ENCODE assay signal across 13 mouse cellular contexts in the genomic region with DNA sequence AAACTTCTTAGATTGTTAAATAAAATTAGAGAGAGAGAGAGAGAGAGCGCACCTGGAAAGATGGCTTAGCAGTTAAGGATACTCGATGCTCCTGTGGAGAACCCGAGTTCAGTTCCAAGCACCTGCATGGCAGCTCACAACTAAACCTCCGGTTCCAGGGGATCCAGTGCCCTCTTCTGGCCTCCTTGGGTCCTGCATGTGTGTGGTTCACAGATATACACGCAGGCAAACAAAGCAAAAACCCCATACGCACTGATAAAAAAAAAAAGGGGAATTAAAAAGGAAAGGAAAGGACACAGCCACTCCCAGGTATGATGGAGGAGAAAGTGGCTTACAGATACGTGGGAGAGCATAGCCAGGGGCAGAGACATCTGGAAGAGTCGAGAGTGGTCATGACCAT. TPM values are rescaled to one million over a fixed set of nuclear protein-coding genes. Genes with fewer than 3 reads are reported as not detected.
DNase-seq lines count a peak whose midpoint lies in the region; ATAC-seq and TF ChIP-seq lines count a peak whose summit lies in the region.
"Had no signal": no experiment of that assay in that cellular context is flagged by ENCODE, and none has a peak within 500 bp of the region (broad histone marks: within the 10 kb centered on the region; RNA-seq: fewer than 3 reads in every experiment).

No protein-coding gene starts in this region.

- no peak for ATAC-seq in midbrain, postnatal 0 days (ENCODE audit: low FRiP score)
- no peak for ATAC-seq in midbrain, embryonic 16.5 days

- H3K4me2 ChIP-seq in midbrain, postnatal 0 days (ENCODE audit: low read depth, low read length, poor library complexity, severe bottlenecking): no peak overlapping the region
- H3K4me2 ChIP-seq in midbrain, embryonic 16.5 days (ENCODE audit: low read length): no peak overlapping the region
- H3K4me2 ChIP-seq: embryonic facial prominence, embryonic 15.5 days; limb, embryonic 12.5 days had no signal

- TF ChIP-seq EP300 in heart, adult 2 months (IDR thresholded peaks at IDR 0.05; ENCODE audit: insufficient read depth, low read depth, low read length): no peak

- intact Hi-C loops in heart, adult 2 months (cut with DNase I): no loop called here
- intact Hi-C loops in gastrocnemius, postnatal 14 days (cut with DNase I; ENCODE audit: low total_unique reads): no loop called here

- no peaks in the 10 kb centered on the region for H3K27me3 ChIP-seq in heart, adult 2 months (ENCODE audit: control insufficient read depth, insufficient read depth, low read length)
- H3K27me3 ChIP-seq in midbrain, postnatal 0 days (ENCODE audit: insufficient read depth, low read length): no peaks in the 10 kb centered on the region
- no peaks in the 10 kb centered on the region for H3K27me3 ChIP-seq in midbrain, embryonic 16.5 days (ENCODE audit: control insufficient read depth, insufficient read depth, low read depth, low read length)
- H3K27me3 ChIP-seq in embryonic facial prominence, embryonic 10.5 days (replicated peaks; ENCODE audit: low read depth, poor library complexity, severe bottlenecking): no peaks in the 10 kb centered on the region
- H3K27me3 ChIP-seq: embryonic facial prominence, embryonic 15.5 days; limb, embryonic 12.5 days had no signal

- H3K36me3 ChIP-seq in heart, adult 2 months (ENCODE audit: control insufficient read depth, insufficient read depth, low read length): peaks cover 2% of the 10 kb centered on the region; the same call in 1 of the 2 replicates
- H3K36me3 ChIP-seq in midbrain, postnatal 0 days (ENCODE audit: insufficient read depth, low read length): no peaks in the 10 kb centered on the region
- H3K36me3 ChIP-seq in midbrain, embryonic 16.5 days (ENCODE audit: control insufficient read depth, insufficient read depth, low read length): no peaks in the 10 kb centered on the region
- no peaks in the 10 kb centered on the region for H3K36me3 ChIP-seq in embryonic facial prominence, embryonic 10.5 days (replicated peaks)
- H3K36me3 ChIP-seq: limb, embryonic 12.5 days had no signal

- H3K9ac ChIP-seq in heart, adult 2 months (ENCODE audit: low read depth, low read length): no peak overlapping the region
- no peak overlapping the region for H3K9ac ChIP-seq in midbrain, postnatal 0 days (replicated peaks; ENCODE audit: low read length, poor library complexity, severe bottlenecking)
- H3K9ac ChIP-seq in midbrain, embryonic 16.5 days (ENCODE audit: low read depth, low read length): no peak overlapping the region
- H3K9ac ChIP-seq: embryonic facial prominence, embryonic 15.5 days; limb, embryonic 12.5 days had no signal

- H3K4me1 ChIP-seq in heart, adult 2 months (ENCODE audit: control insufficient read depth, insufficient read depth, low read length): 0 out of 2 replicates have a peak, but pooled peaks cover 1% of the 10 kb centered on the region
- H3K4me1 ChIP-seq in midbrain, postnatal 0 days (ENCODE audit: insufficient read depth, low read length): no peaks in the 10 kb centered on the region
- no peaks in the 10 kb centered on the region for H3K4me1 ChIP-seq in midbrain, embryonic 16.5 days (ENCODE audit: control insufficient read depth, insufficient read depth, low read length)
- peaks cover 9% of the 10 kb centered on the region for H3K4me1 ChIP-seq in olfactory bulb, adult 2 months (ENCODE audit: control insufficient read depth, insufficient read depth, low read length)
- peaks cover 20% of the 10 kb centered on the region for H3K4me1 ChIP-seq in embryonic facial prominence, embryonic 10.5 days

- no peaks in the 10 kb centered on the region for H3K9me3 ChIP-seq in midbrain, postnatal 0 days (ENCODE audit: low read length)
- H3K9me3 ChIP-seq in midbrain, embryonic 16.5 days (replicated peaks; ENCODE audit: control insufficient read depth, low read length, poor library complexity, severe bottlenecking): no peaks in the 10 kb centered on the region
- no peaks in the 10 kb centered on the region for H3K9me3 ChIP-seq in embryonic facial prominence, embryonic 10.5 days
- H3K9me3 ChIP-seq: embryonic facial prominence, embryonic 15.5 days; G1E; limb, embryonic 12.5 days had no signal

- no peak overlapping the region for H3K4me3 ChIP-seq in heart, adult 2 months
- H3K4me3 ChIP-seq in midbrain, postnatal 0 days (ENCODE audit: low read depth, low read length): no peak overlapping the region
- H3K4me3 ChIP-seq in midbrain, embryonic 16.5 days (ENCODE audit: low read depth, low read length): no peak overlapping the region
- H3K4me3 ChIP-seq in olfactory bulb, adult 2 months (ENCODE audit: insufficient read depth, low read depth, low read length): no peak overlapping the region
- no peak overlapping the region for H3K4me3 ChIP-seq in embryonic facial prominence, embryonic 10.5 days
- H3K4me3 ChIP-seq: embryonic facial prominence, embryonic 15.5 days; limb, embryonic 12.5 days had no signal

- DNase-seq in heart, adult 2 months: no peak
- no peak for DNase-seq in heart, adult 8-10 months (ENCODE audit: low spot score)
- DNase-seq in midbrain, postnatal 0 days (ENCODE audit: low spot score): no peak
- peak; percentile 79 for DNase-seq in R1 (ENCODE audit: low read depth, low spot score)
- no peak for DNase-seq in embryonic facial prominence, embryonic 10.5 days (ENCODE audit: low spot score)
- no peak for DNase-seq in gastrocnemius, postnatal 14 days
- DNase-seq: adrenal gland, adult 2 months; cerebellum, adult 11-12 months had no signal

- no peak overlapping the region for H3K27ac ChIP-seq in heart, adult 2 months
- no peak overlapping the region for H3K27ac ChIP-seq in midbrain, postnatal 0 days (ENCODE audit: low read depth, low read length)
- H3K27ac ChIP-seq in midbrain, embryonic 16.5 days (ENCODE audit: low read length): no peak overlapping the region
- no peak overlapping the region for H3K27ac ChIP-seq in olfactory bulb, adult 2 months (ENCODE audit: insufficient read depth, low read depth, low read length)
- H3K27ac ChIP-seq in embryonic facial prominence, embryonic 10.5 days (replicated peaks): no peak overlapping the region
- H3K27ac ChIP-seq: embryonic facial prominence, embryonic 15.5 days; limb, embryonic 12.5 days had no signal

- TF ChIP-seq CTCF in heart, adult 2 months (IDR thresholded peaks at IDR 0.05): peak; percentile 38
- peak; percentile 28; the same call in 1 of the 2 replicates for TF ChIP-seq CTCF in midbrain, postnatal 0 days (IDR thresholded peaks at IDR 0.05)
- 0 out of 2 replicates have a peak, but pooled peaks have one; percentile 17 for TF ChIP-seq CTCF in olfactory bulb, adult 2 months (IDR thresholded peaks at IDR 0.05; ENCODE audit: insufficient read depth, low read depth, low read length)

- peaks cover 6% of the 10 kb centered on the region; the same call in 1 of the 2 replicates for H3K79me2 ChIP-seq in heart, adult 2 months (replicated peaks; ENCODE audit: control insufficient read depth, insufficient read depth, low read length)

- TF ChIP-seq POLR2A in heart, adult 2 months (IDR thresholded peaks at IDR 0.05; ENCODE audit: insufficient read depth, low read depth, low read length): no peak
- TF ChIP-seq POLR2A in olfactory bulb, adult 2 months (IDR thresholded peaks at IDR 0.05; ENCODE audit: insufficient read depth, low read depth, low read length): no peak

- 78% methylated on average over 8 of the region's 8 CpGs for WGBS in heart, adult 2 months
- 77% methylated on average over 8 of the region's 8 CpGs for WGBS in midbrain, postnatal 0 days
- 71% methylated on average over 8 of the region's 8 CpGs for WGBS in midbrain, embryonic 16.5 days
- 83% methylated on average over 8 of the region's 8 CpGs for WGBS in olfactory bulb, adult 2 months
- WGBS in embryonic facial prominence, embryonic 10.5 days: 72% methylated on average over 8 of the region's 8 CpGs

RNA-seq across cellular contexts. Expression of gene Fam234a, which starts 11.2 kb away (rescaled TPM):
- 100 to 1,000 TPM; 113 to 128 TPM for total RNA-seq in heart, adult 2 months (2021)
- 93.1 and 118 TPM in 2 replicates for polyA plus RNA-seq in heart, adult 2 months (2012; rRNA removed)
- total RNA-seq in heart, adult 8-10 months (2022): 100 to 1,000 TPM; 118 to 143 (median 133) TPM
- total RNA-seq in midbrain, postnatal 0 days (2014; rRNA removed): 24.6 and 31.5 TPM in 2 replicates
- polyA plus RNA-seq in midbrain, postnatal 0 days (2015; fragmentation: Nextera tagmentation; extraction: Ambion mirVana): 32.4 and 33.8 TPM in 2 replicates
- 30.3 and 32.6 TPM in 2 replicates for polyA plus RNA-seq in midbrain, embryonic 16.5 days (2015; fragmentation: Nextera tagmentation; extraction: Ambion mirVana)
- not detected in 2 replicates for polyA plus RNA-seq in olfactory bulb, adult 2 months (2012; ENCODE audit: insufficient read depth, insufficient read length, low replicate concordance, missing spikeins)
- polyA plus RNA-seq in embryonic facial prominence, embryonic 10.5 days (2016; fragmentation: Nextera tagmentation; extraction: Ambion mirVana): 26.8 and 27.6 TPM in 2 replicates
- 10 to 100 TPM; 47.8 to 62.8 TPM for total RNA-seq in gastrocnemius, postnatal 14 days (2021)

RNA-seq across cellular contexts. Expression of gene Luc7l, which starts 19.8 kb away (rescaled TPM):
- total RNA-seq in heart, adult 2 months (2021): 10 to 100 TPM; 13.2 to 16.3 TPM
- polyA plus RNA-seq in heart, adult 2 months (2012; rRNA removed): 13.6 and 22.9 TPM in 2 replicates
- 10 to 100 TPM in 3 of 4 experiments, 1 to 10 TPM in 1; 10.0 to 16.5 (median 13.8) TPM for total RNA-seq in heart, adult 8-10 months (2022)
- 90.6 and 110 TPM in 2 replicates for total RNA-seq in midbrain, postnatal 0 days (2014; rRNA removed)
- polyA plus RNA-seq in midbrain, postnatal 0 days (2015; fragmentation: Nextera tagmentation; extraction: Ambion mirVana): 82.3 and 95.2 TPM in 2 replicates
- 114 and 124 TPM in 2 replicates for polyA plus RNA-seq in midbrain, embryonic 16.5 days (2015; fragmentation: Nextera tagmentation; extraction: Ambion mirVana)
- not detected in 2 replicates for polyA plus RNA-seq in olfactory bulb, adult 2 months (2012; ENCODE audit: insufficient read depth, insufficient read length, low replicate concordance, missing spikeins)
- polyA plus RNA-seq in embryonic facial prominence, embryonic 10.5 days (2016; fragmentation: Nextera tagmentation; extraction: Ambion mirVana): 135 and 138 TPM in 2 replicates
- total RNA-seq in gastrocnemius, postnatal 14 days (2021): 10 to 100 TPM; 14.0 to 15.4 TPM

RNA-seq across cellular contexts. Expression of gene Arhgdig, which starts 25.3 kb away (rescaled TPM):
- total RNA-seq in heart, adult 2 months (2021): under 1 TPM; 0.36 to 0.47 TPM
- 1.00 and 1.5 TPM in 2 replicates for polyA plus RNA-seq in heart, adult 2 months (2012; rRNA removed)
- total RNA-seq in heart, adult 8-10 months (2022): under 1 TPM; 0.26 to 0.94 (median 0.76) TPM
- 223 and 246 TPM in 2 replicates for total RNA-seq in midbrain, postnatal 0 days (2014; rRNA removed)
- 342 and 387 TPM in 2 replicates for polyA plus RNA-seq in midbrain, postnatal 0 days (2015; fragmentation: Nextera tagmentation; extraction: Ambion mirVana)
- polyA plus RNA-seq in midbrain, embryonic 16.5 days (2015; fragmentation: Nextera tagmentation; extraction: Ambion mirVana): 131 and 182 TPM in 2 replicates
- not detected in 2 replicates for polyA plus RNA-seq in olfactory bulb, adult 2 months (2012; ENCODE audit: insufficient read depth, insufficient read length, low replicate concordance, missing spikeins)
- 8.5 and 13.4 TPM in 2 replicates for polyA plus RNA-seq in embryonic facial prominence, embryonic 10.5 days (2016; fragmentation: Nextera tagmentation; extraction: Ambion mirVana)
- 1 to 10 TPM; 2.2 to 5.1 TPM for total RNA-seq in gastrocnemius, postnatal 14 days (2021)

RNA-seq across cellular contexts. Expression of gene Rgs11, which starts 30.1 kb away (rescaled TPM):
- total RNA-seq in heart, adult 2 months (2021): under 1 TPM; 0.31 to 0.34 TPM
- polyA plus RNA-seq in heart, adult 2 months (2012; rRNA removed): 1.8 and 3.5 TPM in 2 replicates
- 1 to 10 TPM in 2 of 4 experiments, under 1 TPM in 1, not detected in 1; 0.16 to 1.4 (median 1.0) TPM for total RNA-seq in heart, adult 8-10 months (2022)
- total RNA-seq in midbrain, postnatal 0 days (2014; rRNA removed): 25.0 and 29.6 TPM in 2 replicates
- polyA plus RNA-seq in midbrain, postnatal 0 days (2015; fragmentation: Nextera tagmentation; extraction: Ambion mirVana): 18.0 and 18.7 TPM in 2 replicates
- 10.2 and 13.6 TPM in 2 replicates for polyA plus RNA-seq in midbrain, embryonic 16.5 days (2015; fragmentation: Nextera tagmentation; extraction: Ambion mirVana)
- polyA plus RNA-seq in olfactory bulb, adult 2 months (2012; ENCODE audit: insufficient read depth, insufficient read length, low replicate concordance, missing spikeins): not detected in 2 replicates
- polyA plus RNA-seq in embryonic facial prominence, embryonic 10.5 days (2016; fragmentation: Nextera tagmentation; extraction: Ambion mirVana): 1.5 and 4.7 TPM in 2 replicates
- total RNA-seq in gastrocnemius, postnatal 14 days (2021): 1 to 10 TPM in 1 of 2 experiments, under 1 TPM in 1; 0.47 to 1.5 TPM

RNA-seq across cellular contexts. Expression of gene Pdia2, which starts 34.0 kb away (rescaled TPM):
- not detected for total RNA-seq in heart, adult 2 months (2021)
- not detected in 2 replicates for polyA plus RNA-seq in heart, adult 2 months (2012; rRNA removed)
- total RNA-seq in heart, adult 8-10 months (2022): not detected
- not detected in 2 replicates for total RNA-seq in midbrain, postnatal 0 days (2014; rRNA removed)
- polyA plus RNA-seq in midbrain, postnatal 0 days (2015; fragmentation: Nextera tagmentation; extraction: Ambion mirVana): 0.13 TPM in 1 of 2 replicates, not detected in the other
- 0.48 TPM in 1 of 2 replicates, not detected in the other for polyA plus RNA-seq in midbrain, embryonic 16.5 days (2015; fragmentation: Nextera tagmentation; extraction: Ambion mirVana)
- polyA plus RNA-seq in olfactory bulb, adult 2 months (2012; ENCODE audit: insufficient read depth, insufficient read length, low replicate concordance, missing spikeins): not detected in 2 replicates
- 0.31 and 1.1 TPM in 2 replicates for polyA plus RNA-seq in embryonic facial prominence, embryonic 10.5 days (2016; fragmentation: Nextera tagmentation; extraction: Ambion mirVana)
- total RNA-seq in gastrocnemius, postnatal 14 days (2021): not detected
